Mouse (Mus musculus) MN1 (cell line): ENCODE data around the gene Scgb1b20.
"Not testable (repeated sequence)": the region's sequence is repeated elsewhere in the genome, so short reads cannot be mapped to it uniquely, and the experiment has no call there.

ENCODE experiments used
- DNase-seq: peaks from one replicate; pipeline ENCODE4 v3.0.0-alpha.2; 2016; ENCODE audit warnings: low spot score

The Scgb1b20 gene

DNA sequence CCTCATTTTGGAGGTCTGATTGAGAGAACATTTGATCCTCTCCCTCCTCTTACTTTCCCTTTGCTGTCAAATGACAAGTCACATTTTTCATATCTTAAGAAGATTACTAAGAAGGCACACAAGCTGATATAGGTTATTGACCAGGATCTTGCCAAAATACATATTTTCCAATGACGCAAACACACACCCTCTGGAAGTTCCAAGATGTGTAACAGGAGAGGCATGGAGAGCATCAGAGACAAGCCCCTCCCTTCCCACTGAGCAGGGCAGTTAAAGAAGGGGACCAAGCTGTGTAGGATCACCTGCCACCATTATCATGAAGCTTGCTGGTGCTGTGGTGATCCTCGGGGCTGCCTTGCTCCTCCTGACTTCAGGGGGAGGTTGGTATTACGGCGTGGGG is at the start of gene Scgb1b20:
Scgb1b20 (plus strand) TSS at position 301 of the 400 bp plus-strand sequence.
- not testable (repeated sequence) for DNase-seq

GRCm38 (mm10) chr7:33366222-33366621 is 6.8 kb upstream of the Scgb1b20 start, which contains the start of gene Scgb2b20:
TSS of gene Scgb2b20 (minus strand) at chr7:33366322.
- not testable (repeated sequence) for DNase-seq

GRCm38 (mm10) chr7:33399749-33400148 is 26.7 kb downstream of the Scgb1b20 start:
- DNase-seq, result not testable (repeated sequence)

- no peak for DNase-seq
Measured at GRCm38 (mm10) chr7:33401650-33402049, 28.6 kb downstream of the Scgb1b20 start.

DNA sequence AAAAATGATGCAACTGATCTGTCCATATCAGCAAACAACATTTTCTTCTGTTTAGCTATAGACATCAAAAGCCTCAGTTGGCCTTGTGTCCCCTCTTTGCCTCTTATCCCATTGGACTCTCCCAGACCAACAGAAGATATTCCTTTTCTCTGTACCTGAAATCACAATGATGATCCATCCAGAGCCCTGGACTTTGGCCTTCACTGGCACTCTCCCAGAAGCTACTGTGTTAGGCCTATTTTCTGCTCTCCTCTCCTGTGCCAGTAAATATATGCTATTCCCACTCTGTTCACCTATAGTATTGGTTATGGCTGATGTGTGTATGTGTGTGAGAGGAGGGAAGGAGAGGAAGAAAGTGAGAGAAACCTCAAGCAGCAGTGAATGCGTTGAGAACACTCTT is 36.6 kb downstream of the Scgb1b20 start:
- not testable (repeated sequence) for DNase-seq
